Mouse (Mus musculus): ENCODE data around the gene Olfr1274-ps.

The Olfr1274-ps gene

GRCm38 (mm10) chr2:90448967-90449740, 50.7 kb downstream of the Olfr1274-ps start:
- peaks cover 23% of the 10 kb centered on the region for H3K36me3 ChIP-seq (ENCODE audit: control insufficient read depth, insufficient read depth, low read length, poor library complexity, severe bottlenecking)
- no peak for DNase-seq (ENCODE audit: low read depth, low spot score)

GRCm38 (mm10) chr2:90452380-90452779, 53.9 kb downstream of the Olfr1274-ps start:
- no peak for DNase-seq (ENCODE audit: low read depth, low spot score)
- no peaks in the 10 kb centered on the region for H3K27me3 ChIP-seq (ENCODE audit: control insufficient read depth, insufficient read depth, low read length, poor library complexity, severe bottlenecking)
- peaks cover 27% of the 10 kb centered on the region for H3K36me3 ChIP-seq (ENCODE audit: control insufficient read depth, insufficient read depth, low read length, poor library complexity, severe bottlenecking)

More at GRCm38 (mm10) chr2:90448967-90449740, 50.7 kb downstream of the Olfr1274-ps start:
- no peaks in the 10 kb centered on the region for H3K27me3 ChIP-seq (ENCODE audit: control insufficient read depth, insufficient read depth, low read length, poor library complexity, severe bottlenecking)

Measured in splenic B cell, adult 2 months (primary cell).